Mouse (Mus musculus): Measurements from ENCODE around the gene Mrm2. TPM values are rescaled to one million over a fixed set of nuclear protein-coding genes. Genes with fewer than 3 reads are reported as not detected.

Mrm2 gene
- total RNA-seq, 2 experiments from 2014 or later: 8.5 to 9.8 TPM

DNA sequence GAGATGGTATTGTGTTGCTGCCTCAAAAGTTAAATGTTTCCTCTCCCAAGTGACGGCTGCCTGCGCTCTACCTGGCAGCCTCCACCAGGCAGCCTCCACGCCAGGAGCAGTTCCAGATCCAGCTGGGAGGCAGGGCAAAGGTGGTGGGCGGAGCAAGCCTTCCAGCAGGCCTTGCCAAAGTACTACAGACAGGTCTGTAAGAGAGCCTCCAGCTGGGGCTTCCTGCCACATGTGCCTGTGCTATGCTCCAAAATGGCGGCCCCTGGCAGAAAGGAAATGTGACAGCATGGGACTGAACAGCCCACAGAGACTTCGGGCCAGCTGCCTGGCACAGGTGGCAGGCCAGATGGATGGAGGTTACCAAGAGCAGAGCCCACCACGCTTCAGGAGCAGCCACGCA is 49.3 kb downstream of the Mrm2 start:
- DNase-seq (ENCODE audit: extremely low spot score in 1 of 2, low spot score in 1 of 2): no peak

DNA sequence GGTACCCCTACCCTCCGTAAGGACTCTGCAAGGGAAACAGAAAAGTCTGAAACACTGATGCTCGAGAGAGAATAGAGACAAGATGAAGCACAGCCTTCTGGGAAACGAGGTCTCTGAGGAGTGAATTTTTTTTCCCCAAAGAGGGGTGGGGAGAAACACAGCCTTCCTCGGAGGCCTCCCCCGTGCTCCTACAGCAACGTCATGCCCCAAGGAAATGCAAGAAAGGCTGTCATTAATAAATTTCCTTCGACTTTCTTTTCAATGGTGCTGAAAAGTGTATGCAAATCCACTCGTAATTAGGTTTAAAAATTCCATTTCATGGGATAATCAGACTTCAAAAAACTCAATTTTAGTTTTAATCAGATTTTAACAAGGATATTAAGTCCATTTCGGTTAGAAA is 51.5 kb downstream of the Mrm2 start:
- DNase-seq (ENCODE audit: extremely low spot score in 1 of 2, low spot score in 1 of 2): no peak

Other genes with a start within 250 kb of the Mrm2 start
- 10 to 100 TPM; 17.6 to 18.6 TPM for gene Mad1l1, start 10.3 kb downstream of the Mrm2 start, total RNA-seq (2021)
- 1 to 10 TPM; 3.7 to 6.5 TPM for gene Nudt1, start 10.2 kb downstream of the Mrm2 start, total RNA-seq (2021)
- 10 to 100 TPM; 11.9 to 13.1 TPM for gene Snx8, start 57.4 kb upstream of the Mrm2 start, total RNA-seq (2021)
- gene Eif3b, start 87.4 kb upstream of the Mrm2 start, total RNA-seq (2021): 10 to 100 TPM; 89.2 to 95.6 TPM
- not detected for gene Gm4869, start 113.7 kb upstream of the Mrm2 start, total RNA-seq (2021)
- 10 to 100 TPM; 18.8 to 19.5 TPM for gene Chst12, start 173.7 kb upstream of the Mrm2 start, total RNA-seq (2021)
- gene Grifin, start 233.2 kb upstream of the Mrm2 start, total RNA-seq (2021): not detected

All from layer of hippocampus, postnatal 25 days (tissue).